Mouse (Mus musculus) CD4-positive, CD25-positive, alpha-beta regulatory T cell, adult 9 weeks (primary cell): ENCODE results near the gene Trap1. TPM values are rescaled to one million over a fixed set of nuclear protein-coding genes. Genes with fewer than 3 reads are reported as not detected.

Experiments
- polyA plus RNA-seq: library from polyadenylated mRNA; unstranded; fragments of 100-300 nt; shearing (Covaris generic); gene quantifications from one replicate; pipeline ENCODE4 v1.2.1, GENCODE M21; 2017

The Trap1 gene
- polyA plus RNA-seq = 74.8 TPM

GRCm38 (mm10) chr16:4077384-4078061, at the start of gene Trap1:
TSS of gene Trap1 (minus strand) at chr16:4077827.

GRCm38 (mm10) chr16:4036807-4037206, 40.8 kb downstream of the Trap1 start, which contains the start of gene Dnase1:
TSS of gene Dnase1 (plus strand) at chr16:4036942.

GRCm38 (mm10) chr16:4003489-4004398, 73.9 kb downstream of the Trap1 start, which contains the start of gene Slx4:
TSS of gene Slx4 (minus strand) at chr16:4003770.

Other genes with a start within 250 kb of the Trap1 start
- gene Olfr15, start 246.9 kb downstream of the Trap1 start, polyA plus RNA-seq = not detected
- gene Zfp174, start 230.6 kb downstream of the Trap1 start, polyA plus RNA-seq = 1.5 TPM
- 151 TPM for gene Naa60, start 205.5 kb downstream of the Trap1 start, polyA plus RNA-seq
- gene Zfp597, start 193.3 kb downstream of the Trap1 start, polyA plus RNA-seq = 15.8 TPM
- gene Gm20695, start 193.2 kb downstream of the Trap1 start, polyA plus RNA-seq = 2.4 TPM
- gene 1700037C18Rik, start 169.1 kb downstream of the Trap1 start, polyA plus RNA-seq = 12.4 TPM
- 47.0 TPM for gene Cluap1, start 169.0 kb downstream of the Trap1 start, polyA plus RNA-seq
- 92.7 TPM for gene Nlrc3, start 101.2 kb downstream of the Trap1 start, polyA plus RNA-seq
- 51.6 TPM for gene Slx4, start 74.1 kb downstream of the Trap1 start, polyA plus RNA-seq
- 6.0 TPM for gene Dnase1, start 40.9 kb downstream of the Trap1 start, polyA plus RNA-seq
- 24.0 TPM for gene Crebbp, start 136.2 kb upstream of the Trap1 start, polyA plus RNA-seq